Mouse (Mus musculus): Measurements from ENCODE around the gene Tmem19.

- no peak for TF ChIP-seq CTCF (IDR thresholded peaks at IDR 0.05)
- no peak for TF ChIP-seq EP300 (IDR thresholded peaks at IDR 0.05; ENCODE audit: insufficient read depth, low read depth, low read length)
- no peak for TF ChIP-seq POLR2A (IDR thresholded peaks at IDR 0.05; ENCODE audit: insufficient read depth, low read depth, low read length)
Measured at GRCm38 (mm10) chr10:115314287-115314581, 48.1 kb downstream of the Tmem19 start.

Data from heart, adult 2 months (tissue).